Mouse (Mus musculus): ENCODE results near the gene Kif26a.
A peak's percentile ranks its signal among the peaks of the same experiment; 100 is the strongest.

The Kif26a gene

DNA sequence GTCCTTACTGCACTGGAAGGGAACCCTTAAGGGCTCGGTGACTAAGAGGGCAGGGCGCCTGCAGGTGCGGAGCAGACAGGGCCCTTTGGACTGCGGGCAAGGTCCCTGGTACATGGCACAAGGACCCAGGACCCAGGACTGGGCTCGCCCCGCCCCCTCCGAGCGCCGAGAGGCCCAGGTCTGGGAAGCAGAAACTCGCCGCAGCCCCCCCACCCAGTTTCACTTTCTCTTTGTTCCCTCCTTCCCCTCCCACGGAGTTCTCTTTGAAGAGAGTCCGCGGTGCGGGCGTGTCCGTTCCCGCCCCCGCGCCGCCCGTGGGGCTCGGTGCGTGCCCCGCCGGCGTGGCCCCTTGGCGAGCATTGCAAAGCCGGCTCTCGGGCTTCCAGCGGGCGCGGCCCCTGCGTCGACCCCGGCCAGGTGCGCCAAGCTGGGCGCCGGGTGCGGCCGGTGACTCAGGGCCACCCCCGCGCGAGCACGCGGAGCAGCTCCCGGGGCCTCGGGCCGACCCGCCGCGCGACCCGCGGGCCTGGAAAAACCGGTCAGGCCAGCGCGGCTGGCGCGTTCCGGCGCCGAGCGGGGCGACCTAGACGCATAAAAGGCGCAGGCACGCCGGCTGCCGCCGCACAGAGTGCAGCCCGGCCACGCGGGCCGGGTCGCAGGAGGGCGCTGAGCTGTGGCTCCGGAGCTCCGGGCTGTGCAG is 15.7 kb upstream of the Kif26a start:
- DNase-seq (ENCODE audit: low spot score) = peak; percentile 87

DNA sequence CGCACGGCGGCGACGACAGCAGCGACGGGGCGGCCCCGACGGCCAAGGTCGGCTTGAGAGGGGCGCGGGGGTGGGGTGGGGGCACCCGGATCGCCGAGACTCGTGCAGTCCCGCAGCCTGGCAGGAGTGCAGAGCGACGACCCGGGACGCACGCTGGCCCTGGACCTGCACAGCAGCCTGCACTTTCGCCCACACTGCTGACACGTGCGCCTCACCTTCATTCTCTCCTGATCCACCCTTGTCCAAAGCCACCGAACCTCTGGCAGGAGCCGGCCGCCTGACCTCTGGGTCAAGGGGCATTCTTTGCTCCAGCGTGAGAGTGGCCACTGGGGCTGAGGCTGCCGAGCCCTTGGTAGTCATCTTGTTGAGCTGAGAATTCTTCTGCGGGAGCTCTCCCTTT is 15.1 kb upstream of the Kif26a start:
- no peak for DNase-seq (ENCODE audit: low spot score)

DNA sequence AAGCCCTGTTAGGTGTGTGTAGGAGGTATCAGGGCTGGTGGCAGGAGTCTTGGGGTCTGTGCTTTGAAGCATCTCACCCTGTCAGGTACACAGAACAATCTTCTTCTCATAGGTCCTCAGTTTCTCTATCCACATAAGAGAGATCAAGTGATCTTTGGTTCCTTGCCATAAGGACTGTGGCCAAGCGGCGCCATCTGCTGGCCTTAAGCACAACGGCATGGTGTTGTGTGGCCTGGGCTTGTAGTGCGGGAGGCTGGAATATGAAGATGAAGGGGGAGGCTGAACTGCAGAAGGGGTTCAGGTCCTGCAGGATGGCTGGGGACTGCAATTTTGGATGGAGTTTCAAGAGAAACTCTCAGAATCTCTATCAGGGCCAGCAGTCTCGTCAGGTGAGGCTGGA is 5.8 kb upstream of the Kif26a start:
- no peak for DNase-seq (ENCODE audit: low spot score)

DNA sequence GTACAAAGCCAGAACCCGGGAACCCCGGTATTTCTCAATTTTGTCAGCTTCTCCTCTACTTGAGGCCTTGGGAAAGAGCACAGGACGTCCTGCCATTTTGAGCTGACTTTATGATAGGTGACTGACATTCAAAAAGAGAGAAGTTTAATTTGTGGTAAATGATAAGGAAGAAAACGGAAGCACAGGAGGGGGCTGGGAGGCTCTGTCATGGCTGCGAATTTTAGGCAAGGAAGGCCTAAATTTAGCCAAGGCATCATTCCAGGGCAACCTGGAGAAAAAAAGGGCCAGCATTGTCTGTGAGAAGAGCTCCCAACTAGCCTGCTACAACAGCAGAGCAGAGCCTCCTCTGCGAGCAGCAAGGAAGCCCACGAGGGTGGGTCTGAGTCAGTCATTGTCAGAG is 5.3 kb upstream of the Kif26a start:
- DNase-seq (ENCODE audit: low spot score) = no peak

DNA sequence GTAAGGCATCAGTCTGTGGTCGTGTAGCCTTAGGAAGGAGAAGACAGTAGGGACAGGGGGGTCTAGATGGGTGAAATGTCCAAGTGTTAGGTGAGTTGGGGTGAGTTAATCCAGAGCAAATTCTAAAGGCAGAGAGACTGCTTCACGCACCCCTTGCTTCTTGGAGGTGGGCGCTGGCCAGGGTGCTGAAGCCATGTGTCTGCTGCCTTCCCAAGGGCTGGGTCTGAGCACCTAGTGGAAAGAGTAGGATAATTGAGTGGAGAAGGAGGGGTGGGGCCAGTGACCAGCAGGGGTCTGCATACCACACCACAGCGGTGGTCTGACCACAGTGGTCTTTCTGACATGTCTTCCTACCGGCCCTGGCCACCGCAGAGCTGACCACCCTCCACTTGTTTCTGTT is 4.7 kb upstream of the Kif26a start:
- DNase-seq (ENCODE audit: low spot score) = peak; percentile 87

DNA sequence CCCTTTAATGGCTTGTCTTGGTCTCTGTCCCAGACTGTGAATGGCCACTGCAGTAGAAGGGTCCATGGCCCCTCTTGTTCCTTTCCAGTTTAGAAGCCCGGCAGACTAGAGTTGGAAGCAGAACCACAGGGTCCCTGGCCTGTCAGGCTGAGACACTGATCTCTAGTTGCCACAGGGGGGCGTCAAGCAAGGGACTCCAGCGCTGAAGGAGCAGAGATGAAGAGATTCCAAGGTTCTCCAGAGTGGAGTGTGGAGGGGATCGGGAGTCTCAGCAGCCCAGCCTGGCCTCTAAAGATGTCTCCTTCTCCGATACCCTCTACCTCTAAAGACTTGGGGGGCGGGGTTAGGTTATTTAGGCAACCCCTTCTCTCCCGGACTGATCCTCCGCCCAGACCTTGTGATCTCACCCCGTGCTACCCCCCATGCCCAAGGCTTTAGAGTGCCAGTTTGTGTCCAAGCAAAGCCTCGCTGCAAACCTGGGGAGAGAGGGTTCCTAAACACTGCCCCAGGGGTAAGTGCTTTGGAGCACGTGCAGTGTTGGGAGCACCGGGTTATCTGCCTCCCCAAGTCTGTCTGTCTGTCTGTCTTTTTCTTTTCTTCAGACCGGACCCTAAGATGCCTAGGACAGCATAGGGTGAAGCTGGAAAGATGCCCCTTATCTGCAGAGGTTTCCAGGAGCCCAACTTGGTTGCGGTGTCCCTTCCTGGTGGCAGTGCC is 2.7 kb upstream of the Kif26a start:
- DNase-seq (ENCODE audit: low spot score) = no peak

DNA sequence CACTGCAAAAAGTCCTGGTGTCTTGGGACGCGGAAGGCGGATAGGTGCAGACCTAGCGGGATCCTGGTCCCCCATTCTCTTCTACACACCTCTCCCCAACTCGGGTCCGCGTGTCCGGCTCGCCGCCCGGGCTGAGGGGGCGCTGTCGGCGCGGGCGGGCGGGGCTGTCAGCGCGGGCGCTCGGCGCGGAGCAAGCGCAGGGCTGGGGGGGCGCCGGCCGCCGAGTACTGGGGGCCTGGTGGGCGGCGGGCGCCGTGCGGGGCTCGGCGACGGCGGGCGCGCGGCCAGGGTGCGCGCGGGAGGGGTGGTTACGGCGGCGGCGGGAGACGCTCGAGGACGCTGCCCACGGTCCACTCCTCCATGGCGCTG is 2.2 kb upstream of the Kif26a start:
- no peak for DNase-seq (ENCODE audit: low spot score)

DNA sequence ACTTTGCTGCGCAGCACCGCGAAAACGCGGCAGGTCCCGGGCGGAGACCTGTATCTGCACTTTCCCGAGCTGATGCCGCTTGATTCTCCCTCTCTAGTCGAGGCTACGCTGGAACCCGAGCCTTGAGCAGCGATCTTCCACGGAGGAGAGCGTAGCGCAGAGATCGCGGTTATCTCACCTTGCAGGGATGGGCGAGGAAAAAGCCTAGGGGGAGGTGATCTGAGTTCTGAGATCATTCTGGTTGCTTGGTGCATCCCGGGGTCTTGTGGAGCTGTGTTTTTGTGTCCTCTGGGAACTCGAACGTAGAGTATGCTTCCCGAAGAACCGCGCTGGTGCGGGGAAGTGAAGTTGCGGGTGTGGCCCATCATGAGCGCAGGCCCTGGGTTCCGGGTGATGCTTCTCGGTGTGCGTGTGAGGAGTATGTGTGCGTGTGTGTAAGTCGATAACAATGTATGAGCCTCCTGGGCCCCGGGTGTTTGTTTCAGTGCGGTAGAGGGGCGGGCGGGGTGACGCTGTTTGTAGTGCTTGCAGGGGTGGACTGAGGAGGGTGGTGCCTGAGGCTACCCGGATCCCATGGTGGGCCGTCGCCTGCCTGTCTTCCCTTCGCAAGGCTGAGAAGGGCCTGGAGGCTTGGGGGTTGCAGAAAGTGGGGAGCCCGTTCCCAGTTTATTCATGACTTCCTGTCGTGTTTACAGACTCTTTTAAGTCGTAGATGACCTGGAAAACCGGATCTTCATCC is 1.5 kb upstream of the Kif26a start:
- no peak for DNase-seq (ENCODE audit: low spot score)

DNA sequence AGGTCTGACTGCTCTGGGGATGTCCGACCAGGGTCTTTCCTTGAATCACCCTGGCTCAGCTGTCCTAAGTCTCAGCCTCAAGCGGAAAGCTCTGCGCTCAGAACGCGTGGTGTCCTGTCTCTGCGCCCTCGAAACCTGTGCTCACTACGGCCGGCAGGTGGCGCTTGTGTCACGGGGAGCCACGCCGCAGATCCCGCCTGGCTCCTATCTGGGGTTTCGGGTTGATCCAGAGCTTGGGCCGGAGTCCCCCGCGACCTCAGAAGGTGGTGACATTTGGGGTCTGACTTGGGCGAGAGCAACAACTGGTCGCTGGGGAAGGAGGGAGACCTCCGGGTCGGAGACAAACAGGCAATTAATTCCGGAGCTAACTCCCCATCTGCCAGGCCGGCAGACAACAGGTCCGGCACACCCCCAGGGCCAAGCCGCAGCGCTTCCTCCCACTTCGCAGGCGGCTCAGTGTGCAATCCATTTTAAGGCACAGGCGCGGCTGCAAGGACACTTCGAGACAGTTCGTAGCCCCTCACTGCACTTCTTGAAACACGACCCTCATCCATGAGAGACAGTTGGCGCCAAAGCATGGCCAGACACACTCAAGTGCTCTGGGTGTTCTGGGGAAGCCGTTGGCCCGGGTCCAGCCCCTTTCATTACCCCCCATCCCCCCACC is 665 bp upstream of the Kif26a start:
- DNase-seq (ENCODE audit: low spot score) = peak; percentile 94

DNA sequence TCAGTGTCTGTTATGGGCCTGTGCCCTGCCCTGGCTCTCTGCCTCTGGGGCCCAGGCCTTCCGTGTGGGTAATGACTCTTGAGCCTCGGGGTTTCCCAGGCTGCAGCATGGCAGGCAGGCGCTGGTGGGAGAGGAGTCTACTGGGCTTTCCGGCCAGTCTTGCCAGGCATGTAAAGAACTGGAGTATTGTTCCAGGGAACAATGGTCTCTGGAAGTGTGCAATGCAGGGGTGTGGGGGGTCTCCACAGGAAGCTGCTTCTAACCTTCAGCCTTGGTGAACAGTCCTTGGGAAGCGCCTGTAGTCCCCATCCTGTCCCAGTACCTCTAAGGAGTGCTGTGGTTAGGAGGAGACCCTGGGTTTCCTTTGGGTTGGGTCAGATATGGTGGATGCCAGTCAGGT is 1.4 kb downstream of the Kif26a start:
- DNase-seq (ENCODE audit: low spot score) = no peak

DNA sequence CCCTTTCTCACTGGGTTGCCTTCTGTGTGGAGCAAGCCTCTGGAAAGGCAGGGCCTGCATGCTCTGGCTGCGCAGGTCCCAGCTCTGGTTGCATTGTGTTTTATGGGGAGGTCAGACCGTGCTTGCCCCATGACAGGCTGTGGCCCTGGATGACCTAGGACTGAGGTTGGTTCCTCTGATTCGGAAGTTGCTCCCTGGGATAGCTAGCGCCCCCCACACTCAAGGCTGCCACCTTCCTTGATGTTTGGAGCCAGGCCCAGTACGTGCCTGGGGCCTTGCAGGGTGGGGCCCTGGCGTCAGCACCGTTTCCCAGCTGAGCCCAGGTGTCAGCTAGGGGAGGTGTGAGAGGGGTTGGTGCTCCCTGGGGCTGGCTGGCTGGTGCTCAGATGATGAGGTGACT is 4.0 kb downstream of the Kif26a start:
- no peak for DNase-seq (ENCODE audit: low spot score)

DNA sequence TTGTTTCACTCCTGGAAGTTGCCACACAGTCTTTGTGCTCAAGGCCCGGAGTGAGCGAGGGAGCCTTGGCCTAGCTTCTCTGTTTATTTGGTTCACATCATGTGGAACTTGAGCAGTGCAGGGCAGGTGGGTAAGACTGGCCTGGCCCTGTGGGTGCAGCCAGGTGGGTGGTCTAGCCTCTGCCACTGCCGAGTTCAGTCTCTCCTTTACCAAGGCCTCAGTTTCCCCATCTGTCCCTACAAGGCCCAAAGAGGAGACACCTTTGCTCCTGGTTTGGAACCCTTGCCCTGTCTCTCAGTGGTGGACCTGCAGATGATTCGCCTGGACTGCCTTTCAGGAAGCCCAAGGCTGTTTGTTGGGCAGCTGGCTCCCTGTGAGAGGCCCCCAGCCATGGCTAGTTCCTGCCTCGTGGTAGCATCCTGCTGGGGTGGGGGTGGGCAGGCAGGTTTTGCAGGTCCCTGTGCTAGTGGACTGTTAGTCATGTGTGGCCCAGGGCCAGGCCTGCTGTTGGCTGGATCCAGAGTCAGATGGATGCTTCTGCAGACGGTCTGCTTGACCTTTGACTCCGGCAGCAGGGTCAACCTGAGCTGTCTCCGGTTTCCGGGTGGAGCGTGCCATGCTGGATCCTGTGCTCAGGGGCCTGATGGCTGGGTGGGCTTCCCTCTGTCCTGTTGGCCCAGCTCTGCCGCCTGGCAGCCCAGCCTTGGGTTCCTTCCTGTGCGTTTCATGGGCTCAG is 5.4 kb downstream of the Kif26a start:
- no peak for DNase-seq (ENCODE audit: low spot score)

DNA sequence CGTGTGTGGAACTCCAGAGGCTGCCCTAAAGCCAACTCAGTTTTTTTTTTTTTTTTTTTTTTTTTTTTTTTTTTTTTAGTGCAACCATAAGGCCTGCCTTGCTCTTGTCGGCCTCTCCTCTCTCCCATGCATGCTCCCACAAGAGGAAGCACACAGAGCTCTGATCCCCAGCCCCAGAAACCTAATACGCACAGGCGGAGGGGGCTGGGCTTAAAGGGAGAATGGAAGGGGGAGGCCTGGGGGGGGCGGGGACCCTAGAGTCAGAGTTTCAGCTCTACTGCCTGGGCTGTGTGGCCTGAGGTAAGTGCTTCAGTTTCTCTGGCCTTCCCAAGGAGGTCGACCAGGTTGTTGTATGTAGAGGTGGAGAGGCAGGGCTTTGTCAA is 6.0 kb downstream of the Kif26a start:
- no peak for DNase-seq (ENCODE audit: low spot score)

DNA sequence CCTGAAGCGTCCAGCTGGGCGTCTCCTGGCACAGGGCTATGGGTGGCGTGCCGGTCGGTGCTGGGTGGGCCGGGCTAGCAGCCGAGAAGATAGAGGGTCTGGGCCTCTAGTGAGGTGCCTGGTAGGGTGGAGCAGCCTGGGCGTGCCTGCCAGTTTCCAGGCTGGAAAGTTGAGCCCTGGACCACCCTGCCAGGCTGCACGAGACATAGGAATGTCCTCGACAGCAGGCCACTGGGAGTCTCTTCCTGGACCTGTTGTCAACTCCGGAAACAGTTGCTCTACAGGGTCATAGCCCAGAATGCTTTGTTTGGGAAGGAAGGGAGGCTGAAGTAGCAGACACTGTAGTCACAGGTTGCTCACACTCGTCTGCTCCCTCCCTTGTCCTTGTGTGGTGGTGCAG is 7.6 kb downstream of the Kif26a start:
- DNase-seq (ENCODE audit: low spot score) = no peak

DNA sequence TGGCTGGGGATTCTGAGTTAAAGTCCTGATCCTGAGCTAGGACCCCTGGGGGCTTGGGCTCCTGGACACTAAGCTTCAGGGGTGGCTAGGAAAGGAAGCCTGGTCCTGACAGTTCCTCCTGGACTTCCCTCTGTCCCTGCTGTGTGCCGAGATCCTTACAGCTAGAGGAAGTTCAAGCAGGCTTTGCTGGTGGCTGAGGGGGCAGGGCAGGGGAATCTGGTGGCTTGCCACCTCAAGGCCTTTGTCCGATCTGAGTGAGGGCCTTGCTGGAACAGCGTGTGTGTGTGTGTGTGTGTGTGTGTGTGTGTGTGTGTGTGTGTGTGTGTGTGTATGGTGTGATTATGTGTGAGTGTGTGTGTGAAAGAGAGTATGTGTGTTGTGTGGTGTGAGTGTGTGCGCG is 8.5 kb downstream of the Kif26a start:
- DNase-seq (ENCODE audit: low spot score) = no peak

DNA sequence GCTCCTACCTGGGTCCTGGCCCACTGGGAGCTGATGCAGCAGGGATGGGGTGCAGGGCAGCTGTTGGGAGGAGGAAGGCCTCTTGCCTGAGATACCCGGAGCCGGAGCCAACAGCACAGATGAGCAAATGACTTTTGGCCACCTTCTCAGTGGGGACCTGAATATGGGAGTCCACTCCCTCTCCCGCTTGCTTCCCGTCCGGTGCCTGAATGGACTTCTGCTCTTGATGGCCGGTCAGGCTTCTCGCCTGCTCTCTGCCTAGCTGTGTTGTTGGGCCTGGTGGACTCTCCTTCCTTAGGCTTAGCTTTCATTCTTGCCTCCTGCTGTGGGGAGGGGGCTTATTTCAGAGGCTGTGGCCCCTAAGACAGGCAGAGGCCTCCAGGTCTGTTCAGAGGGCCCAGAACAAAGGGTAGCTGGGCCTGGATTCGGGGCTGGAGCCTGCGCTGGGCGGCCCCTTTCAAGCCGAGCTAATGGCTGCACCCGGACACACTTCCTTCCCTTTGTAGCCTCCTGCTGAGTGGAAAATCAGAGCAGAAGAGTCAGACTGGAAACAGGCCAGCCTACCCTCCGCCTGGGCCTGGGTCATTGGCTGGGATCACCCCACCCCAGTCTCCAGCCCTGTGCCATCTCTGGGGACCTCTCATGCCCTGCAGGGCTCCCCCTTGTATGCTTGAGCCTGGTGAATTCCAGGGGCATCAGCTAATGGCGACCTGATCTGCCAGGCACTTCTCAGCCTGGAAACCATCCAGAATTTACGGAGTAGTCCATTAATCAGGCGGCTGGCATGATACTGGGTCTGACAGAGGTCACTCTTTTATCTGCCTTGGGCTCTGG is 9.4 kb downstream of the Kif26a start:
- DNase-seq (ENCODE audit: low spot score) = no peak

DNA sequence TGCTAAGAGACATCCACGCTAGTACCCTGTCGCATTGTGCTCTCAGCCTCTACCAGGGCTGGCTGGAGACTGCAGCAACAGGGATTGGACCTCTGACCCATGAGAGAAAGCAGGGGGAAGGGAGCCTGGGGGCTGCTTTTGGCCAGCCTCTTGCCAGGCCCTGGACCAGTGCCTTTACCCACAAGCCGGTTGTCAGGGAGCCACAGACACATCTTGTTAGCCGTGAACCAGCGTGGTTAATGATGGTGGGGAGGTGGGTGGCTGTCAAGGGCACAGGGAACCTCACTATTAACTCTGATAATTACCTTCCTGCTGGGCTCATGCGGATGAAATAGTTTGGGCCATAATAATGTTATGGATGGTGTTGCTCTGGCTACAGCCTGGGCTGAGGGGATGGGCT is 10.8 kb downstream of the Kif26a start:
- DNase-seq (ENCODE audit: low spot score) = no peak

DNA sequence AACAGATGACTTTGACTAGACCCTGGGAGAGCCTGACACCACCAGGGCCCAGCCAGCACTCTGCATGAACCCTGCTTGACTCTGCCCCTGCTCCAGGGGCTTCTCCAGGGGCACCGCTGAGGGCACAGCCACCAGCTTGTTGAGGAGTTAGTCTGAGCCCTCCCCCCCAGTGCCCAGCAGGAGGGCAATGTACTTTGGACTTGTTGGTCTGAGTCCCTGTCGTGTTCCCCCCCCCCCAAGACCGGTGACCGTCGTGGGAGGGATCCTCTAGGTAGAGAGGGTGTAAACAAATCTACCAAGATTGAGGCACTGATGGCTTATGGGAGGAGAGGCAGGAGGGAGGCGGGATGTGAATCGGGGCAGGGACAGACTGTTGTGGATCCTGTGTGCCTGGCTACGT is 12.2 kb downstream of the Kif26a start:
- no peak for DNase-seq (ENCODE audit: low spot score)

DNA sequence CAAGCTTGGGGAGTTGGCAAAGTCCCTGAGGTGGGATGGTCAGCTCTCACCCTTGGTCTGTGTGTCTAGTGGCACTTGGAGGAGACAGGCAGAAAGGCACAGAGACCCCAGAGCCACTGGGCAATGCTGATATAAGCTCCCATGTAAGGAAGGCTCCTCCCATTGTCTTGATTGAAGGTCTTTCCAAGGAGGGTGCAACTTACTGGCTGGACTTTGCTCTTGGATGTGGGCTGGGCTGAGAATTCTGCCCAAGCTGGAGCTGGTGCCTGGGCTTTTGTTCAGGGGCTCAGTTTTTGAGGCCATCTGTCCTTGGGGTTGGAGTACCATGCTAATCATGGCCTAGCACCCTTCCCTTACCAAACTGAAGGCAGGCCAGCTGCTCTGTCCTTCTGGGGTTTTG is 12.8 kb downstream of the Kif26a start:
- DNase-seq (ENCODE audit: low spot score) = no peak

DNA sequence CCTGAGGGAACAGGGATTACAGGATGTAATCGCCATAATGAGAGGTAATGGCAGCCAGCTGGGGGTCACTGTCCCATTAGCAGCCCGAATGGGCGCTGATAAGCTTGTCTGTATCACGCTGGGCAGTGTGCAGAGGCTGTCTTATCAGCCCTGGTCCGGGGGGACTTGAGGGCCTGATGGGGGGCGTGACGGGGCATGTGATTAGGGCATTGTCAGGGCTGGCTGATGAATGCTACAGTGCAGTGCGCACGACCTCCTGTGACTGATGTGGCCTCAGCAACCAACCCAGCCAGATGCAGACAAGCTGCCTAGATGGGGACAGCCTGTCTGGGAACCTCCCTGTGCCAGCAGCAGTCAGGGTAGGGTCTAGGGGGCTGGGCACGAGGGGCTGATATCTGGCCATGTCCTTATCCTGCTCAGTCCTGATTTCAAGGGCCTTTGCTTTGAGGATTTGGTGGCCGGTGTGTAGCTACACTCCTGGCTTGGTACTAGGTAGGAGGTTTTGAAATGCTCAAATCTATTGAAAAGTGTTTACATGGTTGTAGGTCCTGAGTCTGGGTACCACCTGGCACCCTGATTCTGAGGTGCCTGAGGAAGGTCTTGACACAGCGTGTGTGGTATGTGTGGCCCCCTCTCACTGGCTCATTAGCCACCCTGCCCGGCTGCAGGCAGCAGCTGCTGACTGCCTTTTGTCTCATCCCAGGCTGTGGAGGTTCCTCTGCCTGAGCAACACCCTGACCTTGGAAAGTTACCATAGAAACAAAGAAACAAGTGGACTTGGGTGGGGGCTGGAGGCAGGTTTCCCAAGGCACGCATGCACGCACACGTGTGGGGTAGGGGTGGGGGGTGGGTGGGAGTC is 18.2 kb downstream of the Kif26a start:
- DNase-seq (ENCODE audit: low spot score) = no peak
